Mouse (Mus musculus): Measurements from ENCODE around the gene Alk. TPM values are rescaled to one million over a fixed set of nuclear protein-coding genes. Genes with fewer than 3 reads are reported as not detected.

Alk gene
- polyA plus RNA-seq, 1 experiment, result 0.03 TPM

DNA sequence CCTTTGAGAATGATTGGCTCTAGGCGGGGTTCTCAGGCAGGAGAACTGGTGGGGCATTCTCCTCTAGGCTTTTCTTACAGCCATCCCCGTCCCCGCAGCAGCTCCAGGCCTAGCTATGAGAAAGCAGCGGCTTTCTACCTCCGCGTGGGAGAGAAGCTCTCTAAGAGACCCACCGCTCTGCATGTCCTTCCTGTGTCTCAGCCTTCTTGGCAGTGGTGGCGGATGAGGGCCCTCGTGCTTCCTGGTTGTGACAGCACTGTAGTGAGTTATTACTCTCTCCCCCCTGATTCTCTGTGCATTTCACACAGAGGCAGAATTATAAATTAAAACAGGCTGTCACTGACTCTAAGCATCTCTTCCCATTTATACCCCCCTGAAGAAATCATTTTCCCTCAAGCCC is 618.0 kb downstream of the Alk start:
- no peak for TF ChIP-seq CTCF (IDR thresholded peaks at IDR 0.05; ENCODE audit: borderline replicate concordance, control insufficient read depth, extremely low read depth, insufficient read depth, low read length, poor library complexity)
- no peak for TF ChIP-seq POLR2A (IDR thresholded peaks at IDR 0.05; ENCODE audit: control insufficient read depth, extremely low read depth, insufficient read depth, low read length, poor library complexity)
- peak overlapping the region; percentile 75; the same call in 1 of the 2 replicates for H3K27ac ChIP-seq (ENCODE audit: control insufficient read depth, insufficient read depth, low read length)
- peak; percentile 34 for DNase-seq
- H3K27me3 ChIP-seq (ENCODE audit: control insufficient read depth, insufficient read depth, low read length), result no peaks in the 10 kb centered on the region
- H3K4me3 ChIP-seq (ENCODE audit: control insufficient read depth, insufficient read depth, low read length), result peak overlapping the region; percentile 1; the same call in 1 of the 2 replicates
- H3K36me3 ChIP-seq (ENCODE audit: control insufficient read depth, insufficient read depth, low read length), result no peaks in the 10 kb centered on the region
- peaks cover 9% of the 10 kb centered on the region for H3K4me1 ChIP-seq (replicated peaks; ENCODE audit: control insufficient read depth, insufficient read depth, low read length)
- 12% methylated on average over 9 of the region's 9 CpGs for WGBS

DNA sequence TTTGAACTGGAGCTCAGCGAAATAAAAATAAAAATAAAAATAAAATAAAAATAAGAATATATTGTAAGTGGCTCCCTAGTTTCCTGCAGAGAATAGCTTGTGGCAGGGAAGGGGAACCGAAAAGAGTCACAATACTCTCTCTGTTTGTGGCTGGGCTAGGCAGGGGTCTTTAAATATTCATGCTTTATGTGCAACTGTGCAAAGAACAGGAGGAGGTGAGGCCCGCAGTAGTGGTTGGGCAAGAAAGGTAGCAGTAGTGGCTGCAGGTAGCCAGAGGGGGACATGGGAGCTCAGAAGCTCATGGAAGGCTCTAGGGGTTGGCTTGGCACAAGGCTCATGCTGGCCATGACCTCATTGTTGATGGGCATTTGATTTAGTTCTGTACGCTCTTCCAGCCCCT is 623.2 kb downstream of the Alk start:
- Histone ChIP-seq H3K27ac (ENCODE audit: control insufficient read depth, insufficient read depth, low read length) (no peak overlapping the region), H3K36me3 (ENCODE audit: control insufficient read depth, insufficient read depth, low read length) (no peaks in the 10 kb centered on the region), H3K4me3 (ENCODE audit: control insufficient read depth, insufficient read depth, low read length) (no peak overlapping the region), H3K4me1 (replicated peaks; ENCODE audit: control insufficient read depth, insufficient read depth, low read length) (peaks cover 3% of the 10 kb centered on the region), H3K27me3 (ENCODE audit: control insufficient read depth, insufficient read depth, low read length) (no peaks in the 10 kb centered on the region)
- DNase-seq, result no peak
- no peak for TF ChIP-seq POLR2A (IDR thresholded peaks at IDR 0.05; ENCODE audit: control insufficient read depth, extremely low read depth, insufficient read depth, low read length, poor library complexity)
- no peak for TF ChIP-seq CTCF (IDR thresholded peaks at IDR 0.05; ENCODE audit: borderline replicate concordance, control insufficient read depth, extremely low read depth, insufficient read depth, low read length, poor library complexity)
- 88% methylated on average over 4 of the region's 4 CpGs for whole genome bisulfite sequencing

DNA sequence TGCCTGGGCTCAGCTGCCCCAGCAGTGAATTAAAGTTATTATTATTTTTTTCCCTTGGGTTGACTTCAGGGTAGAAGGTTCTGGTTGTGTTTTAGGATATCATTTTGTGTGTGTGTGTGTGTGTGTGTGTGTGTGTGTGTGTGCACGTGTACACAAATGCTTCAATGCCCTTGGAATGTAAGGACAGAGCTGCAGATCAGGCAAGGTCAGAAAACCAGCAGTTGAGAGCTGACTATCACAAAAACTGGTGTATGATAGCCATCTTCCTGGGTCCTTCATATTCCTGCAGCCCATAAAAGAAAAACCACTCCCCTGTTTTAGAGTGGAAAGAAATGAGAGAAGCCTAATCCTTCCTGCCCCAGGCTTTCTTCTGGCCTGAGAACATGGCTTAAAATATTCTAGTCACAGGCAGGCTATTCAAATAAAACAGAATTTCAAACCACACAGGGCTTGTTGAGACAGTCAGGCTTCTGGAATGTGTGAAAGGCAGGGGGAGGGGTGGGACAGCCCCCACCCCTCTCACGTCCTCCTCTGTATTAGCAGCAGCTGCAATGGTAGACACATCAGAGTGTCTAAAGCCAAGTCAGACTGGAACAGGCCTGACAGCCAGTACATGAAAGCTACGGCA is 623.8 kb downstream of the Alk start:
- Histone ChIP-seq H3K27ac (ENCODE audit: control insufficient read depth, insufficient read depth, low read length) (no peak overlapping the region), H3K27me3 (ENCODE audit: control insufficient read depth, insufficient read depth, low read length) (no peaks in the 10 kb centered on the region), H3K4me1 (replicated peaks; ENCODE audit: control insufficient read depth, insufficient read depth, low read length) (no peaks in the 10 kb centered on the region), H3K36me3 (ENCODE audit: control insufficient read depth, insufficient read depth, low read length) (no peaks in the 10 kb centered on the region), H3K4me3 (ENCODE audit: control insufficient read depth, insufficient read depth, low read length) (no peak overlapping the region)
- TF ChIP-seq POLR2A (IDR thresholded peaks at IDR 0.05; ENCODE audit: control insufficient read depth, extremely low read depth, insufficient read depth, low read length, poor library complexity) (no peak), CTCF (IDR thresholded peaks at IDR 0.05; ENCODE audit: borderline replicate concordance, control insufficient read depth, extremely low read depth, insufficient read depth, low read length, poor library complexity) (no peak)
- no peak for DNase-seq
- WGBS, result 84% methylated on average over 3 of the region's 3 CpGs

DNA sequence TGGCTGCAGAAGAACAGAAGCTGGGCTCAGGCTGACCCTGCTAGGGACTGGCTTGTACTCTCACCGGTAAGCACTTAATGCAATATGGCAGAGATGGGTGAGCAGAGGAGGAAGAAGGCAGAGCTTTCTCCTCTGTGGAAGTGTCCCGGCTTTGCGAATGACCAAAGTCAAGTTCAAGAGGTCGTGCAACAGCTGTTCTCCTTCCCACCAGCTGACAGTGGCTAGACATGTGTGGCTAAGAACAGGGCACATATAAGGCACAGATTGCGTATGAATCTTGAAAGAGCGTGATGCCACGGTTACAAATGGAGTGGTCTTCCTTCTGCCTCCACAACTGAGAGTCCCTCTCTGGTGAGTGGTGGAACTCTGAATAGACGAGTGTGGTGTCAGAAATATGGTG is 625.3 kb downstream of the Alk start:
- Histone ChIP-seq H3K4me1 (replicated peaks; ENCODE audit: control insufficient read depth, insufficient read depth, low read length) (no peaks in the 10 kb centered on the region), H3K4me3 (ENCODE audit: control insufficient read depth, insufficient read depth, low read length) (no peak overlapping the region), H3K27me3 (ENCODE audit: control insufficient read depth, insufficient read depth, low read length) (no peaks in the 10 kb centered on the region), H3K36me3 (ENCODE audit: control insufficient read depth, insufficient read depth, low read length) (no peaks in the 10 kb centered on the region), H3K27ac (ENCODE audit: control insufficient read depth, insufficient read depth, low read length) (no peak overlapping the region)
- no peak for DNase-seq
- no peak for TF ChIP-seq CTCF (IDR thresholded peaks at IDR 0.05; ENCODE audit: borderline replicate concordance, control insufficient read depth, extremely low read depth, insufficient read depth, low read length, poor library complexity)
- TF ChIP-seq POLR2A (IDR thresholded peaks at IDR 0.05; ENCODE audit: control insufficient read depth, extremely low read depth, insufficient read depth, low read length, poor library complexity), result no peak
- 94% methylated on average over 8 of the region's 8 CpGs for WGBS

DNA sequence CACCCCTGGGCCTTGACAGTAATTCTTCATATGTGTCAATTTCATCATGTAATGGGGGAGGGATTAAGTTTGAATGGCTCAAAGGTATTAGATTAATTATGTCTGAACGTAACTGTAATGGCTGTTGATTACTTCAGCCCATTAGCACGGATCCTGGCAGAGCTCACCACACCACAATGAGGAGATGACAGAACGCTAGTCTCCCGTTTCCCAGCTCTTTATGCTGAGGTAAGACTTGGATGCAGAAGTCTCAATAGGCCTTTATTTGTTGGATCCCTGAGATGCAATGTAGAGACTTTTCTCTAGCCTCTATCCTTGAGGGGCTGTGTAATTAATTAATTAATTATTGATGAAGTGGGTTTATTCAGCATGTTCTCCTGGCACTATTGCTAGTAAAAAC is 627.8 kb downstream of the Alk start:
- TF ChIP-seq POLR2A (IDR thresholded peaks at IDR 0.05; ENCODE audit: control insufficient read depth, extremely low read depth, insufficient read depth, low read length, poor library complexity) (no peak), CTCF (IDR thresholded peaks at IDR 0.05; ENCODE audit: borderline replicate concordance, control insufficient read depth, extremely low read depth, insufficient read depth, low read length, poor library complexity) (no peak)
- DNase-seq, result no peak
- Histone ChIP-seq H3K4me1 (replicated peaks; ENCODE audit: control insufficient read depth, insufficient read depth, low read length) (no peaks in the 10 kb centered on the region), H3K27ac (ENCODE audit: control insufficient read depth, insufficient read depth, low read length) (no peak overlapping the region), H3K4me3 (ENCODE audit: control insufficient read depth, insufficient read depth, low read length) (no peak overlapping the region), H3K36me3 (ENCODE audit: control insufficient read depth, insufficient read depth, low read length) (no peaks in the 10 kb centered on the region), H3K27me3 (ENCODE audit: control insufficient read depth, insufficient read depth, low read length) (no peaks in the 10 kb centered on the region)
- WGBS, result 99% methylated on average over 4 of the region's 4 CpGs

DNA sequence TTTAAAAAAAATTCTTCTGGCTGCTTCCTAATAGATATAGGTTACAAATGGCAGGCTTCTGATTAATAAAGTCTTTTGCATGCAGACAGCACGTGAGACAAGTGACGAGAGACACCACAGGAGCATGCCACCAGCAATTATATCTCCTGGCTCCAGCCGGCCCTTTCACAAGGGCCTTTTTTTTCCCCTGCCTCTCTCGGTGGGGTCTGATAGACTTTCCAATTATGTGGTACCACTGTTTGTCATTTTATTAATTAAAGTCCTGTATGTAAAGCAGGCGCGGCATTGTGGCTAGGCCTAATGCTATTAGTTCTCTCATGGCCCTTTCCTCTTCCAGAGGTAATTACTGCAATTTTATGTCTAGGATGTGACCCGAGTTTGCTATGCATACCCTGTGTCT is 630.7 kb downstream of the Alk start:
- H3K4me3 ChIP-seq (ENCODE audit: control insufficient read depth, insufficient read depth, low read length), result no peak overlapping the region
- no peaks in the 10 kb centered on the region for H3K36me3 ChIP-seq (ENCODE audit: control insufficient read depth, insufficient read depth, low read length)
- no peaks in the 10 kb centered on the region for H3K27me3 ChIP-seq (ENCODE audit: control insufficient read depth, insufficient read depth, low read length)
- H3K27ac ChIP-seq (ENCODE audit: control insufficient read depth, insufficient read depth, low read length), result no peak overlapping the region
- no peaks in the 10 kb centered on the region for H3K4me1 ChIP-seq (replicated peaks; ENCODE audit: control insufficient read depth, insufficient read depth, low read length)
- TF ChIP-seq CTCF (IDR thresholded peaks at IDR 0.05; ENCODE audit: borderline replicate concordance, control insufficient read depth, extremely low read depth, insufficient read depth, low read length, poor library complexity) (no peak), POLR2A (IDR thresholded peaks at IDR 0.05; ENCODE audit: control insufficient read depth, extremely low read depth, insufficient read depth, low read length, poor library complexity) (no peak)
- 93% methylated on average over 7 of the region's 7 CpGs for WGBS
- DNase-seq, result no peak

DNA sequence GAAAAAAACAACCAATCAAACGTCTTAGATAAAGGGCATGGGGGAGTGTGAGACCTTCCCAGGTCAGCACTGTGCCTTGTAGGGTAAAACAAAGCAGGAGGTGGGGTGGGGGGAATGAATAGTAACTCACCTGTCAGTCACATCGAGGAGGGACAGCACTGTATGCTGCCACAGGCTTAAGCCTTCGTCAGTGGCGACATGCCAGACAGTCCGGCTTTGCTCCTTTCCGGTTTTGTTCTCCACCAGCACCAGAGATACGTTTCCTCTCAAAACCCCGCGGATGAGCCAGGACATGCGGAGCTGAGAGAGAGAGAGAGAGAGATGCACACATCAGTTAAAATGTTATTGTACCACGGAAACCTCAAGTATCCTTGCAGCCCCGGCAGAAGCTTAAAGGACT is 637.1 kb downstream of the Alk start:
- H3K27ac ChIP-seq (ENCODE audit: control insufficient read depth, insufficient read depth, low read length), result no peak overlapping the region
- WGBS, result 51% methylated on average over 12 of the region's 12 CpGs
- no peaks in the 10 kb centered on the region for H3K36me3 ChIP-seq (ENCODE audit: control insufficient read depth, insufficient read depth, low read length)
- H3K4me3 ChIP-seq (ENCODE audit: control insufficient read depth, insufficient read depth, low read length), result no peak overlapping the region
- no peak for DNase-seq
- H3K4me1 ChIP-seq (replicated peaks; ENCODE audit: control insufficient read depth, insufficient read depth, low read length), result no peaks in the 10 kb centered on the region
- TF ChIP-seq CTCF (IDR thresholded peaks at IDR 0.05; ENCODE audit: borderline replicate concordance, control insufficient read depth, extremely low read depth, insufficient read depth, low read length, poor library complexity) (no peak), POLR2A (IDR thresholded peaks at IDR 0.05; ENCODE audit: control insufficient read depth, extremely low read depth, insufficient read depth, low read length, poor library complexity) (no peak)
- H3K27me3 ChIP-seq (ENCODE audit: control insufficient read depth, insufficient read depth, low read length), result no peaks in the 10 kb centered on the region

All from thymus, adult 2 months (tissue).